Comparison of ENCODE assay signal across 1 mouse cellular context in genomic region chr12:54487689-54488088, GRCm38 (mm10).
A peak's percentile ranks its signal among the peaks of the same experiment; 100 is the strongest.
TF ChIP-seq lines count a peak whose summit lies in the region.

No protein-coding gene starts in this region.

TF ChIP-seq in CH12.LX, 34 proteins besides CTCF, POLR2A, EP300 and RAD21 (continued from another document):
- TF ChIP-seq SMC3 (IDR thresholded peaks at IDR 0.05; ENCODE audit: low read depth, low read length) (peak; percentile 10; the same call in 1 of the 2 replicates), MYC (IDR thresholded peaks at IDR 0.05; ENCODE audit: low read depth, low read length) (peak; percentile 75), ETS1 (conservative IDR thresholded peaks at IDR 0.05; ENCODE audit: low read depth, low read length) (peak; percentile 88), BHLHE40 (IDR thresholded peaks at IDR 0.05; ENCODE audit: low read depth, low read length) (peak; percentile 70; the same call in 1 of the 2 replicates), JUND (conservative IDR thresholded peaks at IDR 0.05; ENCODE audit: low read depth, low read length) (peak; percentile 96)
